Mouse (Mus musculus) thymus, adult 2 months (tissue): Measurements from ENCODE around the gene Fam227b. TPM values are rescaled to one million over a fixed set of nuclear protein-coding genes. Genes with fewer than 3 reads are reported as not detected.

ENCODE experiments used
- DNase-seq: peaks from one replicate; pipeline ENCODE4 v3.0.0; 2021
- H3K27ac ChIP-seq: fragments of 200-500 bp; 2 replicates; pipeline ENCODE4 v1.5.1; 2012; ENCODE audit warnings: low read length, control low read depth; ENCODE audit not compliant: control insufficient read depth, insufficient read depth
- H3K27me3 ChIP-seq: fragments of 200-500 bp; 2 replicates; pipeline ENCODE4 v1.6.1; 2012; ENCODE audit warnings: mild to moderate bottlenecking, low read length, moderate library complexity, mixed read lengths; ENCODE audit not compliant: control insufficient read depth, insufficient read depth
- H3K36me3 ChIP-seq: fragments of 200-500 bp; 2 replicates; pipeline ENCODE4 v1.6.1; 2012; ENCODE audit warnings: mild to moderate bottlenecking, low read length, moderate library complexity; ENCODE audit not compliant: control insufficient read depth, insufficient read depth
- H3K4me1 ChIP-seq: fragments of 200-500 bp; replicated peaks from 2 replicates; pipeline ENCODE4 v1.6.1; 2012; ENCODE audit warnings: low read length; ENCODE audit not compliant: control insufficient read depth, insufficient read depth
- H3K4me3 ChIP-seq: fragments of 200-500 bp; 2 replicates; pipeline ENCODE4 v1.5.1; 2012; ENCODE audit warnings: mild to moderate bottlenecking, low read length, control low read depth, moderate library complexity; ENCODE audit not compliant: control insufficient read depth, insufficient read depth
- CTCF ChIP-seq: fragments of 200-500 bp; IDR thresholded peaks from 2 replicates; pipeline ENCODE4 v1.5.1; 2012; ENCODE audit warnings: mild to moderate bottlenecking, control low read depth, low read length, moderate library complexity, borderline replicate concordance; ENCODE audit not compliant: control insufficient read depth, poor library complexity, insufficient read depth; ENCODE audit errors: extremely low read depth
- POLR2A ChIP-seq: fragments of 200-500 bp; IDR thresholded peaks from 2 replicates; pipeline ENCODE4 v1.6.1; 2012; ENCODE audit warnings: mild to moderate bottlenecking, low read length, control low read depth, moderate library complexity; ENCODE audit not compliant: control insufficient read depth, poor library complexity, insufficient read depth; ENCODE audit errors: extremely low read depth
- WGBS: fragments of 180-500 bp; shearing (Covaris S2); methylation state at CpG from one replicate; pipeline ENCODE4 v1.1.7; 2018; 5-methylcytosine and 5-hydroxymethylcytosine counted together
- polyA plus RNA-seq: library from polyadenylated mRNA; depleted of rRNA; stranded (reverse); fragments of >200 nt; gene quantifications from 2 replicates; pipeline ENCODE4 v1.2.3, GENCODE M21; 2012; rRNA removed

Gene Fam227b
- polyA plus RNA-seq, 1 experiment, result not detected

DNA sequence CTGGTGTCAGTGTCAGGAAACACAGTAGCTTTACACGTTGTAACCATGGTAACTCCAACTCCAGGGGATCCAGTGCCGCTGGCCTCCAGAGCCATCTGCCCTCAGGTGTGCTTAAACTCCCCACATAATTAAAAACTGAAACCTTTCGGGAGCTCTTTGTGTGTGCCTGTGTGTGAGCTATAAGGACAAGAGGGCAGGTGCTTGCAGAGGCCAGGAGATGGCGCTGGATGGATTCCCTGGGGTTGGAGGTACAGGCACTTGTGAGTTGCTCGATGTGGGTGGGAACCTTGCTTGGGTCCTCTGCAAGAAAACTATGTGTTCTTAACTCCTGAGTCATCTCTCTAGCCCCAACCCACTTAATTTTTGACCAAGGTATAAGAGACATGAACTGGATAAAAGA, 215.4 kb downstream of the Fam227b start:
- DNase-seq, result no peak
- TF ChIP-seq CTCF (no peak), POLR2A (no peak)
- H3K4me1 ChIP-seq, result no peaks in the 10 kb centered on the region
- H3K4me3 ChIP-seq, result no peak overlapping the region
- no peaks in the 10 kb centered on the region for H3K27me3 ChIP-seq
- WGBS, result 92% methylated on average over 5 of the region's 5 CpGs
- H3K36me3 ChIP-seq, result peaks cover 5% of the 10 kb centered on the region; the same call in 1 of the 2 replicates
- H3K27ac ChIP-seq, result no peak overlapping the region

GRCm38 (mm10) chr2:125933977-125934376, 217.8 kb downstream of the Fam227b start:
- no peak overlapping the region for H3K4me3 ChIP-seq
- no peaks in the 10 kb centered on the region for H3K27me3 ChIP-seq
- TF ChIP-seq POLR2A, result no peak
- no peak for TF ChIP-seq CTCF
- no peaks in the 10 kb centered on the region for H3K4me1 ChIP-seq
- H3K27ac ChIP-seq, result no peak overlapping the region
- no peak for DNase-seq
- H3K36me3 ChIP-seq, result peaks cover 5% of the 10 kb centered on the region; the same call in 1 of the 2 replicates
- WGBS, result 87% methylated on average over 3 of the region's 3 CpGs

Other genes with a start within 250 kb of the Fam227b start
- gene Fgf7, start 117.3 kb downstream of the Fam227b start, polyA plus RNA-seq, result 0.49 and 0.70 TPM in 2 replicates
- 2.9 and 3.2 TPM in 2 replicates for gene Dtwd1, start 137 bp upstream of the Fam227b start, polyA plus RNA-seq
- gene Gm17555, start 63.1 kb upstream of the Fam227b start, polyA plus RNA-seq, result not detected in 2 replicates